Mouse (Mus musculus) CH12.LX (cell line): ENCODE measurements at regions not wholly inside any gene's neighbourhood (a gene's known extent, or its start where the extent isn't known, plus 50 kb on each side); places are given as distances from the start of the nearest gene placed in this dataset.

Experiments used
- CTCF ChIP-seq, 2 experiments: IDR thresholded peaks in 1 of 2; conservative IDR thresholded peaks in 1 of 2; 2 replicates each; pipeline ENCODE4 v1.5.1; 2011 to 2012; ENCODE audit warnings: low read depth in 2 of 2, low read length in 2 of 2, improper control_type of control experiment in 1 of 2, inconsistent platforms in 1 of 2, mild to moderate bottlenecking in 1 of 2, moderate library complexity in 1 of 2
- EP300 ChIP-seq: IDR thresholded peaks from 2 replicates; pipeline ENCODE4 v1.6.1; 2011; ENCODE audit warnings: low read length, improper control_type of control experiment
- IRF4 ChIP-seq: IDR thresholded peaks from 2 replicates; pipeline ENCODE4 v1.6.1; 2014; ENCODE audit warnings: low read depth, mild to moderate bottlenecking, inconsistent platforms, low read length, improper control_type of control experiment
- POLR2A ChIP-seq: IDR thresholded peaks from 2 replicates; pipeline ENCODE4 v1.6.1; 2011; ENCODE audit warnings: low read depth, mild to moderate bottlenecking, improper control_type of control experiment, low read length
- RCOR1 ChIP-seq: conservative IDR thresholded peaks from 2 replicates; pipeline ENCODE4 v1.6.1; 2012; ENCODE audit warnings: low read depth, mild to moderate bottlenecking, inconsistent platforms, low read length, improper control_type of control experiment
- TCF12 ChIP-seq: IDR thresholded peaks from 2 replicates; pipeline ENCODE4 v1.6.1; 2014; ENCODE audit warnings: low read depth, mild to moderate bottlenecking, inconsistent platforms, low read length, improper control_type of control experiment

- TF ChIP-seq IRF4, result no peak
- TF ChIP-seq EP300, result no peak
- TF ChIP-seq POLR2A, result no peak
- no peak for TF ChIP-seq TCF12
- TF ChIP-seq RCOR1, result no peak
- no peak for TF ChIP-seq CTCF (conservative IDR thresholded peaks at IDR 0.05 in 1 of 2, IDR thresholded peaks at IDR 0.05 in 1 of 2; ENCODE audit: low read depth in 2 of 2, low read length in 2 of 2)
Measured at GRCm38 (mm10) chr7:137684826-137685225, 247.4 kb downstream of the Glrx3 start.
